Mouse (Mus musculus) liver, postnatal 0 days (tissue): Measurements from ENCODE around the gene Klhl18.

Experiments
- CTCF ChIP-seq: sonication (generic); IDR thresholded peaks from 2 replicates; pipeline ENCODE4 v1.5.1; 2016; ENCODE audit warnings: antibody characterized with exemption, low read depth
- EP300 ChIP-seq: IDR thresholded peaks from 2 replicates; pipeline ENCODE4 v1.6.1; 2016; ENCODE audit warnings: antibody characterized with exemption, low read depth, mild to moderate bottlenecking

GRCm38 (mm10) chr9:110448857-110449617, 27.5 kb downstream of the Klhl18 start:
- no peak for TF ChIP-seq EP300
- peak; percentile 92 for TF ChIP-seq CTCF
